Mouse (Mus musculus) frontal cortex, postnatal 10 days (tissue): ENCODE measurements at regions not wholly inside any gene's neighbourhood (a gene's known extent, or its start where the extent isn't known, plus 50 kb on each side); places are given as distances from the start of the nearest gene placed in this dataset.

Source experiments
- DNase-seq, 2 experiments: peaks; one replicate each; pipeline ENCODE4 v3.0.0; 2022; ENCODE audit warnings: low spot score in 2 of 2, mixed read lengths in 1 of 2

GRCm38 (mm10) chr12:25784401-25784800, 630.7 kb downstream of the Rnf144a start:
- no peak for DNase-seq

DNA sequence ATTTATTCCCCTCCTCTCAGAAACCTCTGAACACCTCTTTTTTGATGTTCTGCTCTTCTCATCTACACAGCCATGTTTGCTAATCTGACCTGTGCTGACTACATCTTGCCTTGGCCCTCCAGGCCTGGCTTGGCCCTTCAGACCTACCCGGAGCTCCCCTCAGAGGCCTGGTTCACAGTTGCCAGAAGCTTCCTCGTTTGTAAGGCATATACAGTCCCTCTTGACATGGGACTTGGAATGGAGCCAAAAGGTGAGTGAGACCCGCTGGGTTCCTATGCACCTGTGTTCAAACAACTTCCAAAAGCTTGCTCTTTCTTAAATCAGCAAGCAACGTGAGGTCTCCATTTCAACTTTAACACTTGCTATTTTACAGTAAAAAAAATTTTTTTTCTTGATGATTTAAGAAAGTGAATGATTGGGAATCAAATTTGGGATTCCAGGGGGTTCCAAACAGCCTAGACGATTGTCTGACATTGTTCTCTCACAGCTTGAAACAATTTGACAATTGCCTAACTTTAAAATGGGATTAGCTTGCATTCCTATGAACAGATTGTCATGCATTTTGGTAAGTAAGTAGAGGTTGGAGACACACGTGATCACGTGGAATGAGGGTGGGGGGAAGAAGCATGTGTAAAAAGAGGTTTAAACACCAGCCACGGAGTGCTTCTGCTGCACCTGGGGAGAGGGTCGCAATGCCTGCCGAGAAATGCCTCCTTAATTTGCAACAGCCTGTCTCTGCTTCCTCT, 631.9 kb downstream of the Rnf144a start:
- DNase-seq, result no peak

DNA sequence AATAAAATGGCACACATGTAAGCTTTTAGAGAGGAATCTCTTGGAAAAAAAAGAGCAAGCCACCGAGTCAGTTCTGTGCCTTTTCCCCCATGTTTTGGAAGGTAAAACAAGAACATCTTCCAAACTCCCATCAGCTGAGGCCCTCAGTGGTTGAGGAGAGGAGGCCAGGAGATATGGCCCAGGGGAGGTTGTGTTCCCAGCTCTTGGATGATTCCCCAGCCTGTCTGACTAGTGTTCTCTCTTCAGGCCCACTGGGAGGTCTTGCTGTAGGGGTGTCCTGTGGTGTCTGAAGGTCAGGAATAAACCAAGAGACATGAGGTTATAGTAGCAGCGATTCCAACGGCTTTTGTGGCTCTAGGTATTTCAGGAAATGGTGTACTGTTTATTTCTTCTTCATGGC, 643.2 kb downstream of the Rnf144a start:
- no peak for DNase-seq

- DNase-seq, result no peak
These were observed 646.4 kb downstream of the Rnf144a start for GRCm38 (mm10) chr12:25768644-25769043.

- DNase-seq, result no peak
These were observed 652.0 kb downstream of the Rnf144a start for GRCm38 (mm10) chr12:25763061-25763460.

- DNase-seq, result peak in 1 of 2 experiments; percentile 11
These were observed 658.0 kb downstream of the Rnf144a start for GRCm38 (mm10) chr12:25757014-25757413.

- no peak for DNase-seq
These were observed 636.9 kb upstream of the Id2 start for GRCm38 (mm10) chr12:25733801-25734200.

- no peak for DNase-seq
These were observed 628.8 kb upstream of the Id2 start for GRCm38 (mm10) chr12:25725774-25726173.

- no peak for DNase-seq
These were observed 614.2 kb upstream of the Id2 start for GRCm38 (mm10) chr12:25711186-25711585.

- DNase-seq, result no peak
These were observed 606.1 kb upstream of the Id2 start for GRCm38 (mm10) chr12:25703023-25703400.

DNA sequence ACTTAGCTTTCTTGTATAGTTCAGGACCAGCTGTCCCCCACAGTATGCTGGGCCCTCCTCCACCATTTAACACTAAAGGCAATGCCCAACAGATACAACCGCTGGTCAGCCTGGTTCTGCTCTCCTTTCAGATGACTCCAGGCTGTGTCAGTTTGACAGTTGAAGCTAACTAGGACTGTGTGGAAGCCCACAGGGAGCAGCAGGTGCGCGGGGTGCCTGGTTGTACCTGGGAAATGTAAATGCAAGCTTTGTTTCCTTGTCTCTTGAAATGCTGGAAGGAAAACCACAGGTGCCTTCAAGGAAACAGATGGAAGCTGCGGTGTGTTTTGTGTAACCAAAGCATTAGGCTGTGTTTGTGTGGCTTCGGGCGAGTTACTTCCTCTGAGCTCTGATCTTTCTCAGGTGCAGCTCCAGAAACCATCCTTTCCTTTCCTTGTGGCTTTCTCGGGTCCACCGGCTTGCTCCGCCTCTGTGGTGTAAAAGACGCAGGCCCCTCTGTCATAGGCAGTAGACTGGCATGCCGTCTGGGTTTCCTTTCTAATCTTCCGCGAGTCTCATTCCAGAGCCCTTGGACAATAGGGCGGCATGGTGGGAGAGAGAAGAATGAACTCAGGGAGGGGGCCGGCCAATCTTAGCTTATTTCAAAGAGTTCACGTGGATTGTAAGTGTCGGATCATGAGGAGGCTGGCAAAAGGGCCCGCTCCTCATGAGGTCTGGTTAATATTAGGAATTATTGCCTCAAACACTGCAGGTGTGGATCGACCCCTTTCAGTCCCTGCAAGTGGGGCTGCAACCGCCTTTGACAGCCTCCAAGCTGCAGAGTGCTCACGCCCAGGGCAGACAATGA, 605.5 kb upstream of the Id2 start:
- DNase-seq, result peak in 1 of 2 experiments; percentile 6

GRCm38 (mm10) chr12:25687063-25687462, 590.1 kb upstream of the Id2 start:
- DNase-seq, result no peak

GRCm38 (mm10) chr12:25676631-25677030, 579.7 kb upstream of the Id2 start:
- no peak for DNase-seq

GRCm38 (mm10) chr12:25668336-25668735, 571.4 kb upstream of the Id2 start:
- DNase-seq, result peak; percentile 15 to 16

GRCm38 (mm10) chr12:25654456-25654855, 557.5 kb upstream of the Id2 start:
- no peak for DNase-seq

- no peak for DNase-seq
These were observed 553.3 kb upstream of the Id2 start for GRCm38 (mm10) chr12:25650237-25650636.

- DNase-seq, result no peak
These were observed 531.1 kb upstream of the Id2 start for GRCm38 (mm10) chr12:25628081-25628480.

DNA sequence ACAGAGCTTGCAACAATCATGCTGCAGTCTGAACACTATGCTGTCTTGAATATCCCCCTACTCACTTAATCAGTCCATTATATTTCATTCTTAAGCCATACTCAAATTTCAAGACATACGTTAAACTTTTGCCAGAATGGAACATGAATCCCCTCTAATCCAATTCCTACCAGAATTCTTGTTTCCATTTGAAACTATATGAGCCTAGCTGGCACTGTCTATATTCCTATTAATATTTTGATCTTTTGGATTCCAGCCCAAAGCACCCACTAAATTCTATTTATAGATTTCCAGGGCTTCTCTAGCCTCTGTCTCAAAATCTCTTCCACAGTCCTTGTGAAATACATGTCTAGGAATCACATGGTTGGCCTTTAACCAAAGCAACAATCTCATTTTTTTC, 528.9 kb upstream of the Id2 start:
- no peak for DNase-seq

- no peak for DNase-seq
These were observed 526.5 kb upstream of the Id2 start for GRCm38 (mm10) chr12:25623449-25623848.

GRCm38 (mm10) chr12:25621142-25621541, 524.2 kb upstream of the Id2 start:
- DNase-seq, result peak; percentile 21 to 24

DNA sequence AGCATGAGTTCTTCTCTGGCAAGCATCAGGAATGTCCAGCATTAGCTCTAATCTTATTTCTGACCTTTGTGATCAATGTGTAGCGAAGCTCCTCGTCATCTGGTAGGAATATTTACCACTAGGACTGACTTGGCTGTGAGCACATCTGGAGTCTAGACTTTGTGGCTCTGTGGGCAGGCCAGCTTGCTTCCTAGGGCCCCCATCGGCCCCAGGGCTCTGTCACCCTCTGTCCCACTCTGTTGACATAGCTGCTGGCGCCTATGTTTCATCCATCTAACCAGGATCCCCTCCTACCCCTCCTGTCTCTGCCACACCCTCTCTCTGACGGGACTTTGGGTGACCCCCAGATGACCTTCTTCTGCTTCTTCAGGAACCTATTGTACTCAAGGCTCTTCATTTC, 520.6 kb upstream of the Id2 start:
- no peak for DNase-seq

GRCm38 (mm10) chr12:25615377-25615776, 518.4 kb upstream of the Id2 start:
- peak in 1 of 2 experiments; percentile 25 for DNase-seq

DNA sequence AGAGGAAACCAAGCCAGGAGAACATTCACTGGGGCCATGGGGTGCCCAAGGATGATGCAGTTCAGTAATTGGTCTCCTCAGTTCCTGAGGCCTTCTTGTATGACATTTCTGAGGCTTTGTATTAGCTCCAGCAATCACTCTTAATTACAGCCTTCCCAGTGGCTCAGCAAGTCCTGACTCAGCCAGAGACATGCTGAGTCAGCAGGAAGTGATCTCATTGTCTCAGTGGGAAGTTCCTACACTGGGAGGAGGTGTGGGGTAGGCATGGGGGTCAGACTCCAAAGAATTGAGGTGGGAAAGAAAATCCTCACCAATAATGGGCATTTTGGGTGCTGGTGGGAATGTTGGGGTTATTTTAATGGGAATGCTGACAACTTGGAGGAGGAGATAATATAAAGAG, 516.5 kb upstream of the Id2 start:
- no peak for DNase-seq
